Mouse (Mus musculus) cerebellum, adult 11 months (tissue): ENCODE results near the gene Eef1akmt3.
A peak's percentile ranks its signal among the peaks of the same experiment; 100 is the strongest.

Experiments
- DNase-seq: peaks from one replicate; pipeline ENCODE4 v3.0.0; 2022

The Eef1akmt3 gene

GRCm38 (mm10) chr10:127049395-127050118, 8.2 kb upstream of the Eef1akmt3 start:
- no peak for DNase-seq

GRCm38 (mm10) chr10:127048608-127049394, 7.5 kb upstream of the Eef1akmt3 start:
- DNase-seq = no peak

- DNase-seq = no peak
These were observed 6.6 kb upstream of the Eef1akmt3 start, which contains the start of gene Cyp27b1 for GRCm38 (mm10) chr10:127047954-127048353. Cyp27b1 (plus strand) TSS chr10:127048250.

- no peak for DNase-seq
These were observed 1.9 kb upstream of the Eef1akmt3 start for GRCm38 (mm10) chr10:127043187-127043586.

GRCm38 (mm10) chr10:127042468-127043115, 1.3 kb upstream of the Eef1akmt3 start:
- DNase-seq = no peak

- DNase-seq = peak; percentile 82
These were observed 543 bp upstream of the Eef1akmt3 start for GRCm38 (mm10) chr10:127041774-127042338.

- peak; percentile 30 for DNase-seq
These were observed 621 bp downstream of the Eef1akmt3 start for GRCm38 (mm10) chr10:127040569-127041214.

GRCm38 (mm10) chr10:127037641-127038040, 3.7 kb downstream of the Eef1akmt3 start:
- no peak for DNase-seq

GRCm38 (mm10) chr10:127036273-127036672, 5.0 kb downstream of the Eef1akmt3 start:
- DNase-seq = no peak

GRCm38 (mm10) chr10:127033301-127033741, 8.0 kb downstream of the Eef1akmt3 start:
- no peak for DNase-seq

GRCm38 (mm10) chr10:127030336-127031296, 10.7 kb downstream of the Eef1akmt3 start, which contains the start of gene Tsfm:
Tsfm (minus strand) TSS chr10:127030840.
- peak; percentile 89 for DNase-seq

GRCm38 (mm10) chr10:127018422-127018821, 22.9 kb downstream of the Eef1akmt3 start:
- no peak for DNase-seq

- DNase-seq = no peak
These were observed 24.2 kb downstream of the Eef1akmt3 start for GRCm38 (mm10) chr10:127017071-127017470.

- DNase-seq = no peak
These were observed 24.8 kb downstream of the Eef1akmt3 start for GRCm38 (mm10) chr10:127016488-127016887.

GRCm38 (mm10) chr10:127003806-127004205, 37.5 kb downstream of the Eef1akmt3 start:
- no peak for DNase-seq

GRCm38 (mm10) chr10:127003334-127003733, 38.0 kb downstream of the Eef1akmt3 start:
- no peak for DNase-seq

GRCm38 (mm10) chr10:127002765-127003164, 38.5 kb downstream of the Eef1akmt3 start:
- DNase-seq = no peak

- DNase-seq = no peak
These were observed 39.3 kb downstream of the Eef1akmt3 start for GRCm38 (mm10) chr10:127002056-127002455.

- no peak for DNase-seq
These were observed 40.0 kb downstream of the Eef1akmt3 start for GRCm38 (mm10) chr10:127001297-127001696.

- DNase-seq = no peak
These were observed 40.8 kb downstream of the Eef1akmt3 start, which contains the start of gene Avil for GRCm38 (mm10) chr10:127000529-127000928. Avil (plus strand) TSS chr10:127000709.
